Mouse (Mus musculus) heart, postnatal 0 days (tissue): ENCODE data around the gene Fry. TPM values are rescaled to one million over a fixed set of nuclear protein-coding genes. Genes with fewer than 3 reads are reported as not detected.
A peak's percentile ranks its signal among the peaks of the same experiment; 100 is the strongest.

Experiments
- ATAC-seq: fragments of 200-750 bp; cut with Nextera tagmentation; 2 replicates; pipeline ENCODE4 v1.8.0; 2017; ENCODE audit warnings: low read depth, moderate number of reproducible peaks, moderate library complexity; ENCODE audit not compliant: insufficient read depth
- DNase-seq: peaks from one replicate; pipeline ENCODE4 v3.0.0-alpha.2; 2016; ENCODE audit warnings: low spot score
- H3K27ac ChIP-seq: fragments of 300-500 bp; sonication (generic); 2 replicates; pipeline ENCODE4 v1.5.1; 2014; ENCODE audit warnings: low read depth, mild to moderate bottlenecking
- H3K27me3 ChIP-seq: fragments of 300-500 bp; sonication (generic); 2 replicates; pipeline ENCODE4 v1.6.1; 2014; ENCODE audit warnings: low read length, mixed read lengths; ENCODE audit not compliant: control insufficient read depth, insufficient read depth
- H3K36me3 ChIP-seq: fragments of 300-500 bp; sonication (generic); replicated peaks from 2 replicates; pipeline ENCODE4 v1.6.1; 2014; ENCODE audit warnings: low read length, mixed read lengths; ENCODE audit not compliant: control insufficient read depth, insufficient read depth
- H3K4me1 ChIP-seq: fragments of 300-500 bp; sonication (generic); 2 replicates; pipeline ENCODE4 v1.6.1; 2014; ENCODE audit warnings: antibody characterized with exemption; ENCODE audit not compliant: control insufficient read depth, insufficient read depth
- H3K4me2 ChIP-seq: fragments of 300-500 bp; sonication (generic); 2 replicates; pipeline ENCODE4 v1.6.1; 2014; ENCODE audit warnings: low read depth, mild to moderate bottlenecking, low read length, moderate library complexity
- H3K4me3 ChIP-seq: fragments of 300-500 bp; sonication (generic); 2 replicates; pipeline ENCODE4 v1.5.1; 2014; ENCODE audit warnings: low read depth, low read length
- H3K9ac ChIP-seq: fragments of 300-500 bp; sonication (generic); replicated peaks from 2 replicates; pipeline ENCODE4 v1.6.1; 2014; ENCODE audit warnings: low read depth, low read length, mixed read lengths
- H3K9me3 ChIP-seq: fragments of 300-500 bp; sonication (generic); replicated peaks from 2 replicates; pipeline ENCODE4 v1.6.1; 2016; ENCODE audit warnings: low read length; ENCODE audit not compliant: control insufficient read depth
- CTCF ChIP-seq: IDR thresholded peaks from 2 replicates; pipeline ENCODE4 v1.5.1; 2016; ENCODE audit warnings: antibody characterized with exemption, control low read depth, low read depth
- EP300 ChIP-seq: IDR thresholded peaks from 2 replicates; pipeline ENCODE4 v1.6.1; 2016; ENCODE audit warnings: antibody characterized with exemption, low read depth
- WGBS: fragments of 180-500 bp; shearing (Covaris S2); extraction: QIAGEN DNeasy Blood & Tissue Kit; methylation state at CpG from one replicate; pipeline ENCODE4 v1.1.7; 2014; 5-methylcytosine and 5-hydroxymethylcytosine counted together
- polyA plus RNA-seq: library from polyadenylated mRNA; unstranded; fragments of >200 nt; fragmentation: Nextera tagmentation; extraction: Ambion mirVana; gene quantifications from 2 replicates; pipeline ENCODE4 v1.2.1, GENCODE M21; 2015
- total RNA-seq: library from RNA; depleted of rRNA; stranded (reverse); fragments of >200 nt; gene quantifications from 2 replicates; pipeline ENCODE4 v1.2.3, GENCODE M21; 2014; ENCODE audit warnings: low replicate concordance

Fry gene
- total and polyA plus RNA-seq, 2 experiments from 2014 or later, result 31.8 to 124 TPM

- TF ChIP-seq CTCF (no peak), EP300 (no peak)
- Histone ChIP-seq H3K27me3 (no peaks in the 10 kb centered on the region), H3K9me3 (no peaks in the 10 kb centered on the region), H3K27ac (no peak overlapping the region), H3K4me3 (no peak overlapping the region), H3K36me3 (0 out of 2 replicates have a peak, but pooled peaks cover 6% of the 10 kb centered on the region), H3K9ac (no peak overlapping the region), H3K4me1 (0 out of 2 replicates have a peak, but pooled peaks cover 4% of the 10 kb centered on the region), H3K4me2 (no peak overlapping the region)
- WGBS, result 79% methylated on average over 10 of the region's 10 CpGs
- no peak for DNase-seq
- no peak; the same call in 1 of the 2 replicates for ATAC-seq
These were observed 105.2 kb downstream of the Fry start for GRCm38 (mm10) chr5:150223546-150224239.

- H3K4me1 ChIP-seq, result no peaks in the 10 kb centered on the region
- ATAC-seq (no peak), DNase-seq (no peak)
- TF ChIP-seq CTCF (no peak), EP300 (no peak)
- 75% methylated on average over 5 of the region's 5 CpGs for WGBS
- H3K9ac ChIP-seq, result no peak overlapping the region
- no peaks in the 10 kb centered on the region for H3K36me3 ChIP-seq
- H3K4me3 ChIP-seq, result no peak overlapping the region
- H3K27ac ChIP-seq, result no peak overlapping the region
- 0 out of 2 replicates have a peak, but pooled peaks cover 3% of the 10 kb centered on the region for H3K9me3 ChIP-seq
- no peak overlapping the region for H3K4me2 ChIP-seq
- no peaks in the 10 kb centered on the region for H3K27me3 ChIP-seq
These were observed 110.6 kb downstream of the Fry start for GRCm38 (mm10) chr5:150229086-150229485.

GRCm38 (mm10) chr5:150229776-150230175, 111.3 kb downstream of the Fry start:
- ATAC-seq, result no peak
- H3K27me3 ChIP-seq, result no peaks in the 10 kb centered on the region
- TF ChIP-seq EP300 (no peak), CTCF (no peak)
- no peak overlapping the region for H3K4me2 ChIP-seq
- no peak overlapping the region for H3K4me3 ChIP-seq
- no peaks in the 10 kb centered on the region for H3K4me1 ChIP-seq
- WGBS, result 93% methylated on average over 4 of the region's 4 CpGs
- 0 out of 2 replicates have a peak, but pooled peaks cover 3% of the 10 kb centered on the region for H3K9me3 ChIP-seq
- H3K36me3 ChIP-seq, result no peaks in the 10 kb centered on the region
- H3K27ac ChIP-seq, result no peak overlapping the region
- no peak overlapping the region for H3K9ac ChIP-seq
- DNase-seq, result no peak

GRCm38 (mm10) chr5:150232159-150233150, 114.0 kb downstream of the Fry start:
- TF ChIP-seq CTCF (peak; percentile 56), EP300 (no peak)
- no peaks in the 10 kb centered on the region for H3K4me1 ChIP-seq
- H3K9ac ChIP-seq, result no peak overlapping the region
- no peak overlapping the region for H3K27ac ChIP-seq
- DNase-seq (no peak), ATAC-seq (peak; percentile 61)
- no peaks in the 10 kb centered on the region for H3K36me3 ChIP-seq
- H3K9me3 ChIP-seq, result 0 out of 2 replicates have a peak, but pooled peaks cover 3% of the 10 kb centered on the region
- H3K4me2 ChIP-seq, result no peak overlapping the region
- H3K4me3 ChIP-seq, result no peak overlapping the region
- 39% methylated on average over 15 of the region's 21 CpGs for WGBS
- H3K27me3 ChIP-seq, result no peaks in the 10 kb centered on the region

GRCm38 (mm10) chr5:150233154-150233886, 114.9 kb downstream of the Fry start:
- WGBS, result 54% methylated on average over 17 of the region's 17 CpGs
- H3K4me3 ChIP-seq, result no peak overlapping the region
- peak; percentile 77 for ATAC-seq

More at GRCm38 (mm10) chr5:150233154-150233886, 114.9 kb downstream of the Fry start:
- Histone ChIP-seq H3K27ac (no peak overlapping the region), H3K36me3 (no peaks in the 10 kb centered on the region), H3K27me3 (no peaks in the 10 kb centered on the region), H3K4me2 (no peak overlapping the region), H3K4me1 (no peaks in the 10 kb centered on the region), H3K9me3 (0 out of 2 replicates have a peak, but pooled peaks cover 3% of the 10 kb centered on the region), H3K9ac (no peak overlapping the region)
- TF ChIP-seq EP300 (no peak), CTCF (peak; percentile 91)
- DNase-seq, result peak; percentile 81
